Mouse (Mus musculus): Measurements from ENCODE around the gene Zdhhc12.

DNA sequence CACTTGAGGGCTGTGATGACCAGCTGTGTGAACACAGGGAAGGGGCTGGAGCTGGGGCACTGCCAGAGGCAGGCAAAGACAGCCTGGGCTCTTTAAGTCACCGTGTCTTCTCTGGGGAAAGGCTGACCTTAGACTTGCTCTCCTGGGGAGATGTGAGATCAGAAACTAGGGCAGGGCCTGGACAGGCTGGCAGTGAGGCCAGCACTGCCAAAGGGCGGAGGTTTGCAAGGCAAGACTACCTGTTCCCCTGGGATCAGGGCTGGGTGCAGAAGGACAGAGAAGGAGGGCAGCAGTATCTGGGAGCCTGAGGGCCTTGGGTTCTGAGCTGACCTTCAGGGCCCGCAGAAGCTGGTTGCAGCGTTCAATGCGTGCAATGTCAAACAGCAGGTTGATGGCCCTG is 14.2 kb upstream of the Zdhhc12 start:
- TF ChIP-seq CTCF (IDR thresholded peaks at IDR 0.05; ENCODE audit: control insufficient read depth, insufficient read depth, low read length) = no peak
- TF ChIP-seq POLR2A (IDR thresholded peaks at IDR 0.05; ENCODE audit: borderline replicate concordance, control insufficient read depth, low read depth, low read length) = no peak
